Mouse (Mus musculus): Measurements from ENCODE around the gene Gm21985.

Gm21985 gene

GRCm38 (mm10) chr2:112266242-112266592 is at the start of gene Gm21985:
TSS of gene Gm21985 (plus strand) at chr2:112266314.
- POLR2A ChIA-PET, result interaction anchor here in 3 of 4 experiments (0.6 to 5.7 kb wide), 40 partner anchors 8 to 232 kb away, joined by 3 to 44 read pairs (median 6); partner anchors contain the start of genes Emc4 (in 3 of the 3), Lpcat4 (in 3 of the 3), Katnbl1 (in 2 of the 3) and Emc7 (in 1 of the 3)
- CTCF ChIA-PET, result interaction anchor here in 2 of 4 experiments (0.6 to 1.9 kb wide), 3 partner anchors 26 to 1877 kb away, joined by 3 to 8 read pairs (median 7); partner anchors contain the start of gene Katnbl1 (in 1 of the 2)

DNA sequence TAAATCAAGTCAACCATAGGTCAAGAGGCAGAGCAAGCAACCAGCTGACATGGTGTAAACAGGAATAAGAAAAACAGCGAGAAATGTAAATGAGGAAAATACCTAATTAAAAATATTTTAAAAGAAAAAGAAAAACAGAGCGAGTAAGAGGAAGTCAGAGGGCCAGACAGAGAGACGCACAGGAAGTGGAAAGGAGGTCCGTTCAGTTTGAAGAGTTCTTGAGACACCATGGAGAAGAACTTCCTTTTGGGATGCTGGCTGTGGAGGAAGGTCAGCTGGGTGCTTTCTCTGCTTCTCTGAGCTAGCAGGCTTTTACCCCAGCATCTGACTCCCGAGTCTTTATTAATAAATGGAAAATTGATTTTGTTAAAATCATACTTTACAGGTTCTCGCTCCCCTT is 48.5 kb upstream of the Gm21985 start:
- ChIA-PET CTCF (interaction anchor here in 1 of 4 experiments (1.6 kb wide), 1 partner anchor 21 kb away, joined by 4 read pairs; the partner anchor contains the start of gene Lpcat4), POLR2A (interaction anchor here in 1 of 4 experiments (0.7 kb wide), 1 partner anchor 512 kb away, joined by 3 read pairs; no protein-coding TSS in a partner anchor)

GRCm38 (mm10) chr2:112220880-112221279 is 45.2 kb upstream of the Gm21985 start:
- ChIA-PET POLR2A (interaction anchor here in 1 of 4 experiments (0.6 kb wide), 1 partner anchor 44 kb away, joined by 3 read pairs; no protein-coding TSS in a partner anchor), CTCF (no interaction called here)

- ChIA-PET CTCF (interaction anchor here in 1 of 4 experiments (0.8 kb wide), 1 partner anchor 23 kb away, joined by 3 read pairs; no protein-coding TSS in a partner anchor), POLR2A (interaction anchor here in 1 of 4 experiments (0.5 kb wide), 1 partner anchor 39 kb away, joined by 4 read pairs; no protein-coding TSS in a partner anchor)
Observed at GRCm38 (mm10) chr2:112222607-112223006, 43.5 kb upstream of the Gm21985 start.

DNA sequence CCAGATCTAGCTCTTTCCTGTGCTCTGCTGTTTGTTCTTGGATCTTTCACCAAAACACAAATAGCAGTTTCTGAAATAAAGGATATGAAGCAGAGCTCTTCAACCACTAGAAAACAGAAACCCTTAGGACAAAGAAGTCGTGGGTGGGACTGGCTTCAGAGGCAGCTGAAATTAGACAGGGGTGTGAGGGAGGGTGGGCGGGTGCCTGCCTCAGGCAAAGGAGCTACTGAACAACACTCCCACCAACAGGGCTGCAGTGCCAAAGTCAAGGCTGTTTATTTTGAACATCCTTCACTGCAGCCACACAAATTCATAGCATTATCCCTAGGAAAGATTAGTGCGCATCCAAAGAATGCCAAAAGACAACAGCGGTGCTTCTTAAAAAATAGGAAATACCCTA is 41.8 kb upstream of the Gm21985 start:
- CTCF ChIA-PET, result interaction anchor here in 1 of 4 experiments (0.5 to 0.6 kb wide), 2 partner anchors 36 to 160 kb away, joined by 5 to 13 read pairs; no protein-coding TSS in a partner anchor
- POLR2A ChIA-PET, result interaction anchor here in 1 of 4 experiments (0.7 to 1.0 kb wide), 3 partner anchors 9 to 230 kb away, joined by 3 to 4 read pairs (median 4); partner anchors contain the start of gene Emc7

DNA sequence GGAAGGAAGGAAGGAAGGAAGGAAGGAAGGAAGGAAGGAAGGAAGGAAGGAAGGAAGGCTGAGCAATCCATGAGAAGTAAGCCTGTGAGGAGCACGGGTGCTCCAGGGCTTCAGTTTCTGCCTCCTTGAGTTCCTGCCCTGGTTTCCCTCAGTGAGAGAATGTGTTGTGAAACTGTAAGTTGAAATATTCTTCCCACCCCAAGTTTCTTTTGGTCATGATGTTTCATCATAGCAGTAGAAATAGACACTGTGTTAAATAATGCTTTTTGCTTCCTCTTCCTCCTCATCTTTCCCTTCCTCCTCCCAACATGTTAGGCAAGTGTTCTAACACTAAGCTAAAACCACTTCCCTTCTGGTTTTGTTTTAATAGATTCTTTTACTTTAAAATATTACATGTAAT is 33.5 kb upstream of the Gm21985 start:
- POLR2A ChIA-PET, result no interaction called here

DNA sequence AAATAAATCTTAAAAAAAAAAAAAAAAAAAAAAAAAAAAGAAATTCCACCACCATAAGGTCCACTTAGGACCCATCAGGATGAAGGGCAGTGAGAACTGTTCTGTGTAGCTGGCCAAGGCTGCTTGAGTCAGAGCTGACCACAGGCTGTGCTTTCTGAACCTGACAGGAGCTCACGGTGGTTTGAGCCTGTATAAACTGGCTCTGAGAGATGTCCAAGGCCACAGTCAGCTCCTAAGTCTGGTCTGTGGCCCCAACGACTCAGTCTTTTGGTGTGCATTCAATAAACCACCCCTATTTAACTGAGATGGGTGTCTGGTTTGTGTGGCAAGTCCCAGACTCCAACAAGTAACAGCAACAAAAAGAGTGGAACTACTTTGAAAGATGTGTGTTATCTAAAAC is 29.5 kb upstream of the Gm21985 start:
- ChIA-PET CTCF (interaction anchor here in 1 of 4 experiments (0.6 to 1.1 kb wide), 2 partner anchors 26 to 103 kb away, joined by 3 to 5 read pairs; no protein-coding TSS in a partner anchor), POLR2A (interaction anchor here in 2 of 4 experiments (0.7 to 0.8 kb wide), 4 partner anchors 62 to 218 kb away, joined by 3 to 7 read pairs (median 4); partner anchors contain the start of gene Emc7 (in 1 of the 2))

More for the DNA sequence above, 33.5 kb upstream of the Gm21985 start:
- CTCF ChIA-PET, result no interaction called here

DNA sequence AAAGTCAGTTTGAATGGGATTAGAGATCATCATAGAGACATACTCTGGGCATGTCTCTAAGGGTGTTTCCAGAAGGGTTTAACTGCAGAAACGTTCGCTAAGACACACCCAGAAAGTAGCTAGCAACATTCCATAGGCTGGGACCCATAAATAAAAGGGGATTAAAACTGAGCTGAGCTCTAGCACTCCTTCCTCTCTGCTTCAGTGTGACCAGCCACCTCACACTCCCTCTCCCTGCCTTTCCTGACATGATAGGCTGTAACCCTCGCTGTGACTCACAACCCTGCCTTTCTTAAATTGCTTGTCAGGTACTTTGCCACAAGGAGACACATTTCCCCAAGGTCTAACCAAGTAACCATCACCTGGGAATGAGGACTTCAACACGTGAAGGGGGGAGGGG is 28.1 kb upstream of the Gm21985 start:
- POLR2A ChIA-PET, result interaction anchor here in 2 of 4 experiments (0.7 to 3.4 kb wide), 7 partner anchors 14 to 130 kb away, joined by 3 to 29 read pairs (median 15); partner anchors contain the start of genes Gm21985 (in 2 of the 2), Nop10 (in 2 of the 2), Slc12a6 (in 2 of the 2) and Emc4 (in 1 of the 2)
- CTCF ChIA-PET, result no interaction called here

- ChIA-PET POLR2A (interaction anchor here in 3 of 4 experiments (0.7 to 3.4 kb wide), 24 partner anchors 9 to 259 kb away, joined by 3 to 29 read pairs (median 4); partner anchors contain the start of genes Gm21985 (in 3 of the 3), Slc12a6 (in 3 of the 3), Emc4 (in 2 of the 3) and Katnbl1 (in 2 of the 3)), CTCF (interaction anchor here (0.5 to 1.6 kb wide), 15 partner anchors 9 to 935 kb away, joined by 3 to 8 read pairs (median 3); partner anchors contain the start of genes Nop10 (in 3 of the 4), Emc4 (in 1 of the 4), Gm21985 (in 1 of the 4) and Katnbl1 (in 1 of the 4))
Observed at GRCm38 (mm10) chr2:112239212-112239934, 26.7 kb upstream of the Gm21985 start, which contains the start of gene Lpcat4. TSS of gene Lpcat4 (plus strand) at chr2:112239468.

DNA sequence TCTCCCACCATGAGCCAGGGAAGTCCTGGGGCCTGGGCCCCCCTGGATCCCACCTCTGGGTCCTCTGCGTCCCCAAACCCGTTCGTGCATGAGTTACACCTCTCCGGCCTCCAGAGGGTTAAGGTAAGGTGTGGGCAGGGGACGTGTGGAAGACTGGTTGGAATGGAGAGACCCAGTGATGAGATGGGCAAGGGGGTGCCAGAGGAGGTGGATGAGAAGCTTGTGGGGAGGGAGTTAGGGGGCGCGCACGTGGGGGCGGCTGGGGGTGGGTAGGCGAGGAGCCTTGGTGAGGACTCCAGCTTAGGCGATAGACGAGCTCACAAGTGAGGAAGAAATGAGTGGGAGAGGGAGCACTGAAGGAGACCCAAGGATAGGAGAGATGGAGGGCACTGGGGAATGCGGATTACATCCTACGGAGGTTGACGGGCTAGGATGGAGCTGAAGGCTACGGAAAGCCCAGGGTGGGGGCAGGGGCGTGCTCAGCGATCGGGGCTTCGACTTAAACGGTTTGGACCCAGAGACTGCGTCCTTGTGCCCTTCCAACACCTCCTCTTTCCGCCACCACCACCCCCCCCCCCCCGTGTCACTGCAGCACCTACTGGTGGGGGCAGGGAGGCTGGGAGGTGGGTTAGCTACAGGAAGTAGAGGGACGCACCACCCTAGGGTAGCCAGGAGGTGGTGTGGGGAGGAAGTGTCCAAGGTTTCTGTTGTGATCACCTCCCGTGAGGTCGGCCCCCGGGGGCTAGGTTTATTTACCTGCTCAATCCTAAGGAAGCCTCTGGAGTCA is 26.0 kb upstream of the Gm21985 start:
- CTCF ChIA-PET, result interaction anchor here in 3 of 4 experiments (0.5 to 1.6 kb wide), 8 partner anchors 10 to 935 kb away, joined by 3 to 8 read pairs (median 3); partner anchors contain the start of genes Nop10 (in 2 of the 3), Emc4 (in 1 of the 3), Gm21985 (in 1 of the 3) and Slc12a6 (in 1 of the 3)

GRCm38 (mm10) chr2:112241787-112242186 is 24.3 kb upstream of the Gm21985 start:
- ChIA-PET CTCF (interaction anchor here in 1 of 4 experiments (1.6 kb wide), 1 partner anchor 137 kb away, joined by 5 read pairs; the partner anchor contains the start of gene Katnbl1), POLR2A (interaction anchor here in 2 of 4 experiments (0.6 to 2.8 kb wide), 4 partner anchors 20 to 212 kb away, joined by 3 to 10 read pairs (median 6); partner anchors contain the start of genes Gm21985 (in 1 of the 2) and Slc12a6 (in 1 of the 2))

More for the DNA sequence above, 26.0 kb upstream of the Gm21985 start:
- POLR2A ChIA-PET, result interaction anchor here in 3 of 4 experiments (0.6 to 3.4 kb wide), 23 partner anchors 11 to 1174 kb away, joined by 3 to 29 read pairs (median 4); partner anchors contain the start of genes Gm21985 (in 3 of the 3), Slc12a6 (in 3 of the 3), Emc7 (in 2 of the 3) and Katnbl1 (in 2 of the 3)

DNA sequence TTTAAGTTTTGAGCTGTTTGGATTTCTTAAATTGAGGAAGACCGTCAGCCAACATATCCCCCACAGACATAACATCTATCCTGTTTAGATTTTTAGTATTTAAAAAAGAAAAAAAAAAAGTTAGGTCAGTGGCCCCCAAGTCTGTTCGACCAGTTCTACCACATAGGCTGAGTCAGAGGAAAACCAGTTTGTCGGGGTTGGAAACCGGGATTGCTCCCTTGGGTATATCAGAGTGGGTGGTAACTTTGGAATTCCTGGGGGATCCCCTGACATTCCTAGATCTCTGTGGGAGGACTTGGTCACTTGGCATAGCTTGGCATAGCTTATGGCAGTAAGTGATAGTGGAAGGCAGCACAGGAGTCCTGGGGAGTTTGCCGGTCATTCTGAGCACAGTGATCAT is 20.8 kb upstream of the Gm21985 start:
- POLR2A ChIA-PET, result interaction anchor here in 1 of 4 experiments (0.7 to 1.5 kb wide), 5 partner anchors 10 to 21 kb away, joined by 3 to 4 read pairs (median 3); partner anchors contain the start of genes Gm21985 and Slc12a6

DNA sequence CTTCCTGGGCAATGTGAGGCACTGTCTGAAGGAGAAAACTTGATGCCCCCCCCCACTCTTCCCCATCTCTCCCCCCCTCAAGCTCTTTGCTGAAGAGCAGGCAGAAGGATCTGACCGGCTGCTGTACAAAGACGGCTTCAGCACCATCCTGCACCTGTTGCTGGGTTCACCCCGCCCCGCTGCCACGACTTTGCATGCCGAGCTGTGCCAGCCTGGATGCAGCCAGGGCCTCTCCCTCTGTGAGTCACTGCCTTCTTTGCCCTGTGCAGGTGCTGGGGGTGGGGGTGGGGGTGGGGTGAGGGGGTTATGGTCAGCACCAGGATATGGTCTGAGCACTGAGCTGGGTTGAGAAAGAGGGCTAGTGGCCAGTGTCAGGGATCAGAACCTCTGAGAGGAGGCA is 19.9 kb upstream of the Gm21985 start:
- ChIA-PET CTCF (interaction anchor here in 2 of 4 experiments (0.7 to 1.0 kb wide), 2 partner anchors 24 to 47 kb away, joined by 3 to 4 read pairs; no protein-coding TSS in a partner anchor), POLR2A (interaction anchor here in 2 of 4 experiments (1.0 to 1.9 kb wide), 8 partner anchors 15 to 253 kb away, joined by 3 to 8 read pairs (median 4); partner anchors contain the start of genes Nop10 (in 2 of the 2), Slc12a6 (in 2 of the 2), Emc4 (in 1 of the 2) and Gm21985 (in 1 of the 2))

More for the DNA sequence above, 20.8 kb upstream of the Gm21985 start:
- CTCF ChIA-PET, result interaction anchor here in 1 of 4 experiments (0.7 kb wide), 1 partner anchor 46 kb away, joined by 4 read pairs; no protein-coding TSS in a partner anchor

DNA sequence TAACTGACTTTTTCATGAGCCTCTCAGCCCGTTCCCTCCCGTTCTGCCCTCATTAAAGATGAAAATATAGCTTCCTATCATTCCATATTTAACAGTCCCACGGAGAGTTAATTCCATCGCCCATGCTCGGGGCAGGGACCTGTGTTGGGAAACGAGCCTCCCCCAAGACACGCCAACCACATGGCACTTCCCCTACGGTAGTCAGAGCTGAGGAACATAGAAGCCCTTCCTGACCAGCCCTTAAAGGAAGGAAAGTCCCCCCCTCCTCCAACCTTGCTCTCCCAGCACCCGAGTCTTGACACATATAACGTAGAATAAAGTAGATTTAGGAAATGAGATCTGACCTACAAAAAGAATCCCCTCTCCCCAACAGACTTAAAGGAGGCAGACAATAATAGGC is 18.8 kb upstream of the Gm21985 start:
- POLR2A ChIA-PET, result interaction anchor here in 3 of 4 experiments (0.7 to 1.9 kb wide), 6 partner anchors 14 to 1513 kb away, joined by 3 to 8 read pairs (median 4); partner anchors contain the start of genes Emc4 (in 1 of the 3) and Nop10 (in 1 of the 3)
- CTCF ChIA-PET, result interaction anchor here in 1 of 4 experiments (0.6 kb wide), 1 partner anchor 15 kb away, joined by 4 read pairs; no protein-coding TSS in a partner anchor

GRCm38 (mm10) chr2:112249780-112250453 is 16.2 kb upstream of the Gm21985 start:
- CTCF ChIA-PET, result no interaction called here
- POLR2A ChIA-PET, result interaction anchor here in 1 of 4 experiments (1.1 to 1.7 kb wide), 2 partner anchors 15 to 32 kb away, joined by 3 to 4 read pairs; no protein-coding TSS in a partner anchor

Data from embryonic stem cell, embryonic (primary cell).